Mouse (Mus musculus) midbrain, embryonic 16.5 days (tissue): Measurements from ENCODE around the gene Pappa. TPM values are rescaled to one million over a fixed set of nuclear protein-coding genes. Genes with fewer than 3 reads are reported as not detected.
A peak's percentile ranks its signal among the peaks of the same experiment; 100 is the strongest.

Experiments
- ATAC-seq: fragments of 200-750 bp; cut with Nextera tagmentation; 2 replicates; pipeline ENCODE4 v1.8.0; 2017; ENCODE audit warnings: moderate TSS enrichment
- H3K27ac ChIP-seq: fragments of 300-500 bp; sonication (generic); 2 replicates; pipeline ENCODE4 v1.5.1; 2014; ENCODE audit warnings: mild to moderate bottlenecking, low read length, mixed read lengths
- H3K27me3 ChIP-seq: fragments of 300-500 bp; sonication (generic); 2 replicates; pipeline ENCODE4 v1.6.1; 2014; ENCODE audit warnings: low read depth, low read length, mixed read lengths; ENCODE audit not compliant: control insufficient read depth, insufficient read depth
- H3K36me3 ChIP-seq: fragments of 300-500 bp; sonication (generic); 2 replicates; pipeline ENCODE4 v1.6.1; 2014; ENCODE audit warnings: mild to moderate bottlenecking, low read length, moderate library complexity, mixed read lengths; ENCODE audit not compliant: control insufficient read depth, insufficient read depth
- H3K4me1 ChIP-seq: fragments of 300-500 bp; sonication (generic); 2 replicates; pipeline ENCODE4 v1.6.1; 2014; ENCODE audit warnings: mild to moderate bottlenecking, low read length, mixed read lengths; ENCODE audit not compliant: control insufficient read depth, insufficient read depth
- H3K4me2 ChIP-seq: fragments of 300-500 bp; sonication (generic); 2 replicates; pipeline ENCODE4 v1.6.1; 2014; ENCODE audit warnings: mild to moderate bottlenecking, low read length, mixed read lengths
- H3K4me3 ChIP-seq: fragments of 300-500 bp; sonication (generic); 2 replicates; pipeline ENCODE4 v1.5.1; 2014; ENCODE audit warnings: low read depth, mild to moderate bottlenecking, low read length, moderate library complexity, mixed read lengths
- H3K9ac ChIP-seq: fragments of 300-500 bp; sonication (generic); 2 replicates; pipeline ENCODE4 v1.6.1; 2014; ENCODE audit warnings: low read depth, low read length, mixed read lengths
- H3K9me3 ChIP-seq: fragments of 300-500 bp; sonication (generic); replicated peaks from 2 replicates; pipeline ENCODE4 v1.6.1; 2014; ENCODE audit warnings: mild to moderate bottlenecking, low read length, mixed read lengths; ENCODE audit not compliant: control insufficient read depth, poor library complexity, severe bottlenecking
- WGBS: fragments of 180-500 bp; shearing (Covaris S2); extraction: QIAGEN DNeasy Blood & Tissue Kit; methylation state at CpG from one replicate; pipeline ENCODE4 v1.1.7; 2014; 5-methylcytosine and 5-hydroxymethylcytosine counted together
- polyA plus RNA-seq: library from polyadenylated mRNA; unstranded; fragments of >200 nt; fragmentation: Nextera tagmentation; extraction: Ambion mirVana; gene quantifications from 2 replicates; pipeline ENCODE4 v1.2.1, GENCODE M21; 2015

Gene Pappa
- polyA plus RNA-seq, 1 experiment from 2014 or later = 0.75 TPM

- Histone ChIP-seq H3K27me3 (no peaks in the 10 kb centered on the region), H3K27ac (no peak overlapping the region), H3K4me2 (no peak overlapping the region), H3K4me3 (no peak overlapping the region), H3K4me1 (no peaks in the 10 kb centered on the region), H3K9me3 (no peaks in the 10 kb centered on the region), H3K9ac (no peak overlapping the region), H3K36me3 (no peaks in the 10 kb centered on the region)
- no peak for ATAC-seq
- 94% methylated on average over 2 of the region's 2 CpGs for WGBS
These were observed 146.0 kb downstream of the Pappa start for GRCm38 (mm10) chr4:65269996-65270395.

DNA sequence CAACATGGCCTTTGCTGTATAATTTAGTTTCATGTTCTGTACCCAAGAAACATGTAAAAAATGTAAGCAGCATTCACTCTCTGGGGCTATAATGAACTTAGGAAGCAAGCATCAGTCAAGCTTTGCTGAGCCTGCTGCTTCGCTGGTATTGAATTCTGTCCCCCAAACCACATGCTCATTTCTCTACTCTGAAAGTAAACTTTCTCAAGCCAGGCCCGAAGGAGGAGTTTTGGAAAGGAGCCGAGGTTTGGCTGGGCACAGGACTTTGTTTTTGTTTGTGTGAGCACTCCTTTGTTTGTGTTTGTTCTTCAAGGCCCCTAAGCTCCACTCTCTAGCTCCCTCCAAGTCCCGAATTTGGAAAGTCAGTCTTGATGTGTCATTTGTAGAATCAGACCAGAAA lies 148.3 kb downstream of the Pappa start:
- Histone ChIP-seq H3K9me3 (no peaks in the 10 kb centered on the region), H3K36me3 (no peaks in the 10 kb centered on the region), H3K4me2 (no peak overlapping the region), H3K9ac (no peak overlapping the region), H3K27me3 (peaks cover 3% of the 10 kb centered on the region; the same call in 1 of the 2 replicates), H3K27ac (no peak overlapping the region), H3K4me3 (no peak overlapping the region), H3K4me1 (no peaks in the 10 kb centered on the region)
- ATAC-seq = no peak
- WGBS = 56% methylated on average over 4 of the region's 4 CpGs

- Histone ChIP-seq H3K27ac (no peak overlapping the region), H3K4me1 (no peaks in the 10 kb centered on the region), H3K27me3 (peaks cover 3% of the 10 kb centered on the region; the same call in 1 of the 2 replicates), H3K36me3 (no peaks in the 10 kb centered on the region), H3K4me2 (no peak overlapping the region), H3K4me3 (no peak overlapping the region), H3K9ac (no peak overlapping the region), H3K9me3 (no peaks in the 10 kb centered on the region)
- 69% methylated on average over 1 of the region's 1 CpGs for WGBS
- ATAC-seq = 0 out of 2 replicates have a peak, but pooled peaks have one; percentile 48
These were observed 149.4 kb downstream of the Pappa start for GRCm38 (mm10) chr4:65273299-65273851.

DNA sequence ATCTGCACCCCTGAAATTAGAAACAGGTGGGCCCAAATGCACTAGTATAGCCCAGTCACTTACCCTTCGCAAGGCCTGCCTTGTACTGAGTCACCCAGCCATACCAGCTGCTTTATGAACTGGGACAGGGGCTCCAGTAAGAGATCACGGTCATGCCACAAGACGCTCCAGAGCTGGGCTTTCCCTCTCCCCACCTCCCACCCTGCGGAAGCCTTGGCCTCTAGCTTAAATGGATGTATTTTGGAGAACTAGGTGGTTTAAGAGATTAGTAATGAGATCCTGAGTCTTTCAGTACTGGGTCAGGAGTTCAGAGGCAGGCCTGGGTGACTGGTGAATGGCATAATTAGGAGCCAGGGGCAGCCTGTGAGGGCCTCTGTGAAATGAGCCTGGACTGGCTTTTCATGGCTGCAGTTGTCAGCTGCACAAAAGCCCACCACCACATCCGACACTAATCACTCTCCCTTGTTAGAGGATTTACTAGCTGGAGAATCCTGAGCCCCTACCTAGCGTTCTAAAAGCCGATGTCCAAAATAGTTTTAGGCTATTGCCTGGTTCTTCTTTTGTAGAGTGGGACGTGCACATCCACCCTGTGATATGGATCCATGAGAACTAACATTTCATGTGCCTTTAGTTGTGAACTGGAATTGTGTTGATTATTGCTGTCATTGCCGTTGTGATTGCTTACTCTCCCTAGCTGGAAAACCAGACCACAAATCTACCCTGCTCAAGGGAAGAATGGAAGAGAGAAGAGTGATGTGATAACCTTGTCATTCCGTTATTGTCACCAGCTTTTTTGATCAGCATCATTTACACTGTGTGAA lies 154.7 kb downstream of the Pappa start:
- H3K4me2 ChIP-seq = no peak overlapping the region
- H3K27ac ChIP-seq = no peak overlapping the region
- peaks cover 3% of the 10 kb centered on the region; the same call in 1 of the 2 replicates for H3K27me3 ChIP-seq
- 17% methylated on average over 10 of the region's 10 CpGs for WGBS
- ATAC-seq = peak; percentile 66; the same call in 1 of the 2 replicates
- no peak overlapping the region for H3K9ac ChIP-seq
- no peaks in the 10 kb centered on the region for H3K36me3 ChIP-seq
- no peaks in the 10 kb centered on the region for H3K9me3 ChIP-seq
- H3K4me1 ChIP-seq = peaks cover 9% of the 10 kb centered on the region
- H3K4me3 ChIP-seq = no peak overlapping the region

DNA sequence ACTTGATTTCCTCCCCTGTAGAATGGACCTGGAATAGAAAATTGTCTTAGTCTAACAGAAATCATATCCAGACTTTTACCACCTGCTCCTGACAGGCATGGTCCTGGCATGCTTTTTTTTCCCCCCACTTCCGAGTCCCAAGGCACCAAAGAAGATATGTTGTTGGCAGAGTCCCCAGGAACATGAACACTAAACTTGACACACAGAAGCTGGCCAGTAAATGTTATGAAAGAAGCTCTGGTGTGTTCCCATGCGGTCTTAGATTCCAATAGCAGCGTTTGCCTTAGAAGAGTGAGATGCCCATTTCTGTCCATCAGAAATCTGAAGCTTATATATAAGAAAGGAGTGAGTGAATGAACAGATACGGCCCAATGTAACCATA lies 155.3 kb downstream of the Pappa start:
- no peak overlapping the region for H3K4me3 ChIP-seq
- H3K4me1 ChIP-seq = peaks cover 9% of the 10 kb centered on the region
- H3K9ac ChIP-seq = no peak overlapping the region
- no peaks in the 10 kb centered on the region for H3K36me3 ChIP-seq
- ATAC-seq = no peak
- peaks cover 3% of the 10 kb centered on the region; the same call in 1 of the 2 replicates for H3K27me3 ChIP-seq
- 61% methylated on average over 4 of the region's 4 CpGs for WGBS
- H3K4me2 ChIP-seq = no peak overlapping the region
- H3K9me3 ChIP-seq = no peaks in the 10 kb centered on the region
- no peak overlapping the region for H3K27ac ChIP-seq

DNA sequence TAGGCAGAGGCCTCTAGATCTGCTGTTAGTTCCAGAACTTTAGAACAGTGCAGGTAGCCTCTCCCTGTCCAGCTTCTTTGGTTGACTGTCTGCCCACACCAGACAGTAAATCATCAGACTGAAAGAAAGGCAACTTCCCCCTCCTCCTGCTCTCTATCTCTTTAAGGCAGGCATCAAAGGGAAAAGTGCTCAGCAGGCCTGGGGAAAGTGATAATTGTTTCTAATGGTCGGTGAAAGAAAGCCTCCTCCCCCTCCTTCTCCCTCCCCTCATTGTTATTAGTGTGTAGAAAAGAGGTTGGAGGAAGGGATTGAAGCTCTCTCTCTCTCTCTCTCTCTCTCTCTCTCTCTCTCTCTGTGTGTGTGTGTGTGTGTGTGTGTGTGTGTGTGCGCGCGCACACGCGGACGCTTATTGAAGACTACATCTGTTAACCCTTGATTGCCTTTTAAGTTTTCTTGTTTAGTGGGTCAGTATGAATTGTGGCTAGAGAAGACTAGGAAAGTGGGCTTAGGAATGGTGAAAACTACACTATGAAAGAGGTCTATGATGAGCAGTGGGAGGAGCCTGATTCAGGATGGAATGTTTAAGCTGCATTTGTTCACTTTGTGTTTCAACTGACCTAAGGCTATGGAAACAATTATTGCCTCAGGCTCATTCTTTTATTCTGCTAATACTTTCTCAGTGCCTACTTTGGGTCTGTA lies 156.2 kb downstream of the Pappa start:
- Histone ChIP-seq H3K36me3 (no peaks in the 10 kb centered on the region), H3K9me3 (no peaks in the 10 kb centered on the region), H3K4me1 (peaks cover 9% of the 10 kb centered on the region), H3K4me3 (no peak overlapping the region), H3K4me2 (peak overlapping the region; percentile 19; the same call in 1 of the 2 replicates), H3K27me3 (peaks cover 3% of the 10 kb centered on the region; the same call in 1 of the 2 replicates), H3K9ac (no peak overlapping the region), H3K27ac (no peak overlapping the region)
- 3% methylated on average over 7 of the region's 7 CpGs for WGBS
- ATAC-seq = peak; percentile 81

GRCm38 (mm10) chr4:65280888-65281287 lies 156.9 kb downstream of the Pappa start:
- Histone ChIP-seq H3K9ac (no peak overlapping the region), H3K4me2 (no peak overlapping the region)

GRCm38 (mm10) chr4:65283611-65284010 lies 159.6 kb downstream of the Pappa start:
- peaks cover 9% of the 10 kb centered on the region for H3K4me1 ChIP-seq
- no peaks in the 10 kb centered on the region for H3K36me3 ChIP-seq
- no peak overlapping the region for H3K27ac ChIP-seq
- H3K9ac ChIP-seq = no peak overlapping the region
- no peak overlapping the region for H3K4me2 ChIP-seq
- WGBS = 93% methylated on average over 2 of the region's 2 CpGs
- H3K27me3 ChIP-seq = peaks cover 3% of the 10 kb centered on the region; the same call in 1 of the 2 replicates
- no peaks in the 10 kb centered on the region for H3K9me3 ChIP-seq
- no peak for ATAC-seq
- H3K4me3 ChIP-seq = no peak overlapping the region

More at GRCm38 (mm10) chr4:65280888-65281287, 156.9 kb downstream of the Pappa start:
- Histone ChIP-seq H3K4me3 (no peak overlapping the region), H3K36me3 (no peaks in the 10 kb centered on the region), H3K27me3 (peaks cover 4% of the 10 kb centered on the region), H3K9me3 (no peaks in the 10 kb centered on the region), H3K27ac (no peak overlapping the region), H3K4me1 (peaks cover 9% of the 10 kb centered on the region)
- ATAC-seq = no peak

DNA sequence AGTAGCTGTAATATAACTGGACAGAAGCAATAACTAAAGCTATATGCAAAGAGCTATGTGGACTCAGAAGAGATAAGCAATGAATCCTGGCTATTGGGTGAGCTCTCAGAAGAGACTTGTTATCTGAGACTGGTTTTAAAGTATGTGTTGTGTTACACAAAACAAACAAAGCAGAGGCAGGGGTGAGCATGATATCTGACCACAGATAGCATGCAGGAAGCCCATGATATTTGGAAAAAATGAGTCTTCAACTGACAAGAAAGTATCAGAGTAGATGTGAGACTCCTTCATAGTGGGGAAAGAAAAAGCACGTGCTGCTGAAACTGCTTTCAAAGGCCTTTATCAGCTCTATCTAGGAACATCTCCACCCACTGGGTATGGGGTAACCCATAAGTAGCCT lies 161.2 kb downstream of the Pappa start:
- WGBS = 64% methylated on average over 1 of the region's 1 CpGs
- H3K36me3 ChIP-seq = no peaks in the 10 kb centered on the region
- H3K4me1 ChIP-seq = peaks cover 3% of the 10 kb centered on the region
- no peak overlapping the region for H3K4me3 ChIP-seq
- H3K27ac ChIP-seq = no peak overlapping the region
- peaks cover 3% of the 10 kb centered on the region; the same call in 1 of the 2 replicates for H3K27me3 ChIP-seq
- ATAC-seq = no peak
- H3K9me3 ChIP-seq = no peaks in the 10 kb centered on the region
- H3K4me2 ChIP-seq = no peak overlapping the region
- H3K9ac ChIP-seq = no peak overlapping the region
